Mouse (Mus musculus) E14TG2a.4 (cell line): ENCODE data around the gene Rab4a.

Experiments
- H3K27me3 ChIP-seq: 2 replicates; pipeline ENCODE4 v1.6.1; 2014; ENCODE audit warnings: low read length, control low read depth; ENCODE audit not compliant: insufficient read depth
- H3K36me3 ChIP-seq: 2 replicates; pipeline ENCODE4 v1.6.1; 2014; ENCODE audit warnings: low read length, control low read depth; ENCODE audit not compliant: insufficient read depth
- H3K4me1 ChIP-seq: replicated peaks from 2 replicates; pipeline ENCODE4 v1.6.1; 2014; ENCODE audit warnings: low read depth, low read length, control low read depth
- H3K4me3 ChIP-seq: replicated peaks from 2 replicates; pipeline ENCODE4 v1.5.1; 2014; ENCODE audit warnings: mild to moderate bottlenecking, low read length
- H3K9me3 ChIP-seq: 2 replicates; pipeline ENCODE4 v1.6.1; 2014; ENCODE audit warnings: low read length, control low read depth
- CTCF ChIP-seq: conservative IDR thresholded peaks from 2 replicates; pipeline ENCODE4 v1.5.1; 2014; ENCODE audit warnings: low read length
- NANOG ChIP-seq: IDR thresholded peaks from 2 replicates; pipeline ENCODE4 v1.6.1; 2014; ENCODE audit warnings: borderline replicate concordance, low read length, mixed read lengths
- POU5F1 ChIP-seq: IDR thresholded peaks from 2 replicates; pipeline ENCODE4 v1.6.1; 2014; ENCODE audit warnings: low read length, borderline replicate concordance

Gene Rab4a

GRCm38 (mm10) chr8:123766516-123766915 lies 39.3 kb upstream of the Rab4a start:
- TF ChIP-seq NANOG (no peak), CTCF (no peak), POU5F1 (no peak)
- no peak overlapping the region for H3K4me3 ChIP-seq

GRCm38 (mm10) chr8:123767874-123768273 lies 37.9 kb upstream of the Rab4a start:
- H3K4me3 ChIP-seq = no peak overlapping the region
- H3K9me3 ChIP-seq = peaks cover 11% of the 10 kb centered on the region
- H3K27me3 ChIP-seq = no peaks in the 10 kb centered on the region; the same call in 1 of the 2 replicates
- TF ChIP-seq NANOG = no peak
- no peaks in the 10 kb centered on the region for H3K36me3 ChIP-seq
- peaks cover 33% of the 10 kb centered on the region for H3K4me1 ChIP-seq

More at GRCm38 (mm10) chr8:123766516-123766915, 39.3 kb upstream of the Rab4a start:
- Histone ChIP-seq H3K4me1 (peaks cover 37% of the 10 kb centered on the region), H3K27me3 (no peaks in the 10 kb centered on the region; the same call in 1 of the 2 replicates), H3K36me3 (no peaks in the 10 kb centered on the region), H3K9me3 (peaks cover 11% of the 10 kb centered on the region)

DNA sequence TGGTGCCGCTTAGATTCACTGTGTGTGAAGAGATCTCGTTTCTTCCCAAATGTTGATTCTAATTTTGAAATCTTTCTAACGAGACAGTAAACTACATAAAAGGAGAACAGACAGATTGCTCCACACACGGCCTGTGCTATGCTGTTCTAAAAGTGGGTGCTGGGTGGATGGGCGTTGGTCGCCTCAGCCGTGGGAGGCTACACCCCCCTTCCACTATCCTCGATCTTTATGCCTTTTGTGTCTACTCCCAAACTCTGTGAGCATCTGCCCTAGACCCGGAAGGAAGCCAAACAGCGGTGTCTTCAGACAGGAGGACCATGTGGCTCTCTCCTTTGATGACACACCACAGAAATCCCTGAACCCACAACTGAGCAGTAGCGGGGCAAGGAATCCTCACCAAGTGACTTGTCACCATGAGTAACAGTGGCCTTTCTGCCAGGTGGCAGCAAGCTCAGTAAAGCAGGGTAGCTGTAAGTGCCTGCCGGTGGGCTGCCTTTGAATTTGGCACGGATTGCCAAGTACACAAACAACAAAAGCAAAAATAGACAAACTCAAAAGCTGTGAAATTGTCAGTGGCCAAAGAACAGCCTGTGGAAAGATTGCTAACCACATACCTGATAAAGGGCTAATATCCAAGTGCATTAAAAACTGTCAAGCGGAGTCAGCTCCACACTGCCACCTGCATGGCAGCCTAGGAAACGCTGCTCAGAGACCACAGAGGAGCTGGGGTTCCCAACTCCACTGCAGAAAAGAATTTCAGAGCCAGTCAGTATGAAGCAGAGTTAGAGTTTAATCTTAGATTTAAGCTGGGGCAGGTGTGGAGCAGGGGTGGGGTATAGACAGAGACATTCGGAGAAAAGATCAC lies 37.1 kb upstream of the Rab4a start:
- Histone ChIP-seq H3K4me3 (no peak overlapping the region), H3K9me3 (peaks cover 11% of the 10 kb centered on the region), H3K4me1 (peaks cover 33% of the 10 kb centered on the region), H3K36me3 (no peaks in the 10 kb centered on the region), H3K27me3 (no peaks in the 10 kb centered on the region; the same call in 1 of the 2 replicates)
- TF ChIP-seq CTCF (peak; percentile 69), NANOG (no peak), POU5F1 (no peak)

- Histone ChIP-seq H3K36me3 (no peaks in the 10 kb centered on the region), H3K4me1 (peaks cover 24% of the 10 kb centered on the region), H3K9me3 (no peaks in the 10 kb centered on the region; the same call in 1 of the 2 replicates), H3K4me3 (no peak overlapping the region; the same call in 1 of the 2 replicates), H3K27me3 (0 out of 2 replicates have a peak, but pooled peaks cover 3% of the 10 kb centered on the region)
- TF ChIP-seq POU5F1 = no peak
- TF ChIP-seq NANOG = no peak
- TF ChIP-seq CTCF = no peak
Observed at GRCm38 (mm10) chr8:123773468-123773867, 32.3 kb upstream of the Rab4a start.

- Histone ChIP-seq H3K36me3 (no peaks in the 10 kb centered on the region), H3K9me3 (no peaks in the 10 kb centered on the region; the same call in 1 of the 2 replicates), H3K27me3 (0 out of 2 replicates have a peak, but pooled peaks cover 3% of the 10 kb centered on the region), H3K4me1 (peaks cover 21% of the 10 kb centered on the region), H3K4me3 (no peak overlapping the region)
- TF ChIP-seq POU5F1 = no peak
- TF ChIP-seq CTCF = no peak
- TF ChIP-seq NANOG = no peak
Observed at GRCm38 (mm10) chr8:123774491-123774890, 31.3 kb upstream of the Rab4a start.

GRCm38 (mm10) chr8:123777319-123777718 lies 28.5 kb upstream of the Rab4a start:
- Histone ChIP-seq H3K36me3 (no peaks in the 10 kb centered on the region), H3K27me3 (0 out of 2 replicates have a peak, but pooled peaks cover 3% of the 10 kb centered on the region), H3K9me3 (no peaks in the 10 kb centered on the region; the same call in 1 of the 2 replicates), H3K4me1 (peaks cover 22% of the 10 kb centered on the region), H3K4me3 (no peak overlapping the region)
- TF ChIP-seq POU5F1 = no peak
- no peak for TF ChIP-seq NANOG
- no peak for TF ChIP-seq CTCF

- TF ChIP-seq CTCF (no peak), NANOG (no peak), POU5F1 (no peak)
- Histone ChIP-seq H3K4me3 (no peak overlapping the region), H3K4me1 (peaks cover 5% of the 10 kb centered on the region; the same call in 1 of the 2 replicates), H3K27me3 (0 out of 2 replicates have a peak, but pooled peaks cover 3% of the 10 kb centered on the region), H3K9me3 (no peaks in the 10 kb centered on the region), H3K36me3 (no peaks in the 10 kb centered on the region)
Observed at GRCm38 (mm10) chr8:123780471-123780870, 25.3 kb upstream of the Rab4a start.

DNA sequence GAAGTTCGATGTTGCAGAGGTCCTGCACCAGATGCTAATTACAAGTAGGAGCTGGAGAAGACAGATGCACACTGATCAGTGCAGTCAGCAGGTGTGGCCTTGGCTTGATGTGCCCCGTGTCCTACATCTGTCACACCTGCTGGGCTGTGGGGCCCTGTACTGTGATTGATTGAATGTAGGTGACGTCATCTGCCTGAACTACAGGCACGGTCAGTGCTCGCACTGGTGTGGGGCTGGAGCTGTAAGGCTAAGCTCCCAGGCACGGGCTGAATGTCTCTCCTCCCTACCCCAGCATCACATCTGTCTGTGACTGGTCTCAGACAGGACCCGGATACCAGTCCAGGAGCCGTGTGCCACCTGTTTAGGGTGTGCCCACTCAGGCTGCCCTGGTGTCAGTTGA lies 24.5 kb upstream of the Rab4a start:
- H3K36me3 ChIP-seq = no peaks in the 10 kb centered on the region
- no peaks in the 10 kb centered on the region for H3K9me3 ChIP-seq
- TF ChIP-seq CTCF (no peak), NANOG (no peak), POU5F1 (no peak)
- peaks cover 13% of the 10 kb centered on the region; the same call in 1 of the 2 replicates for H3K4me1 ChIP-seq
- H3K27me3 ChIP-seq = 0 out of 2 replicates have a peak, but pooled peaks cover 3% of the 10 kb centered on the region
- no peak overlapping the region for H3K4me3 ChIP-seq
